Mouse (Mus musculus): Measurements from ENCODE around the gene Cwc22. TPM values are rescaled to one million over a fixed set of nuclear protein-coding genes. Genes with fewer than 3 reads are reported as not detected.

The Cwc22 gene
- polyA plus RNA-seq, 1 experiment, result 6.7 TPM

DNA sequence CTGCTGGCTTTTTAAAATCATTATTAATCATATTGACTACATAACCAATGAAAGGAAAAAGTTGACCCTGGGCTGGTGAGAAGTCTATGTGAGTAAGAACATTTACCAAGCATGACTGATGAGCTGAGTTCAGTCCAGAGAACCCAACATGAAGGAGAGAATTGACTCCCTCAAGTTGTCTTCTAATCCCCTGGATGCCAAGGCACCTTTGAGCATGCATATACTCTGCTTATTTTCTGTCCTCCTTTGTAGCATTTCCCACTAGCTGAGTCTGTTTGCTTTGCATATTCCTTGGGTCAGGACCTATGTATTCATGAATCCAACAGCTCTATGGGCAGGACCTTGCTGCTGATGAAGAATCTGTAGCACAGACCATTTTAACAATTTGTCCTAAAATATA is 75.0 kb downstream of the Cwc22 start:
- TF ChIP-seq CTCF (IDR thresholded peaks at IDR 0.05; ENCODE audit: borderline replicate concordance, control insufficient read depth, extremely low read depth, insufficient read depth, low read length, poor library complexity) (no peak), POLR2A (IDR thresholded peaks at IDR 0.05; ENCODE audit: control insufficient read depth, extremely low read depth, insufficient read depth, low read length, poor library complexity) (no peak)
- DNase-seq, result no peak
- H3K4me3 ChIP-seq (ENCODE audit: control insufficient read depth, insufficient read depth, low read length), result no peak overlapping the region
- H3K27me3 ChIP-seq (ENCODE audit: control insufficient read depth, insufficient read depth, low read length), result no peaks in the 10 kb centered on the region
- no peaks in the 10 kb centered on the region for H3K4me1 ChIP-seq (replicated peaks; ENCODE audit: control insufficient read depth, insufficient read depth, low read length)
- no peak overlapping the region for H3K27ac ChIP-seq (ENCODE audit: control insufficient read depth, insufficient read depth, low read length)
- no peaks in the 10 kb centered on the region for H3K36me3 ChIP-seq (ENCODE audit: control insufficient read depth, insufficient read depth, low read length)

DNA sequence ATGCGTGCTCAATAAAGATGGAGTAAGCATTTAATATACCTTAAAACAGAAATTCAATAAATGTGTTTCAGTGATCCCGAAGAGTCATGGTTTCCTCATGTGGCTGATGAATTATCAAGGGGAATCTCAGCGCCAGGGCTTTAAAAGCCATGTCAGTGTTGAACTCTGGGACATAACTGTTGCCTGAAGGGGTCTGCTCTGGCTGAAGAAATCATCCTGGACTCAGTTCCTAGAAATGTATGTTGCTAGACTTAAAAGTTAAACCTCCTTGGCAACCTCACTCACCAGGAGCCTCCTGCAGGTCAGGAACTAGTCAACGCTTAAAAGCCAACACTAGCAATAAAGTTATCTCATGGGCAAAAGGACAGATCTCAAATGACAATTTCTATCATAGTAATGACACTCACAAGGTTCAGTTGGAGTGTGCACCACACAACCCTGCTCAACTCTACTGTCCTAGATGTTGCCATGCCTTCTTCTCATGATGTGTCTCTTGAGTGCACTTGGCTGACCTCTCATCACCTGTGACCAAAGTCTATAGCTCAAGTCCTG is 76.4 kb downstream of the Cwc22 start:
- WGBS, result 95% methylated on average over 4 of the region's 4 CpGs
- H3K4me3 ChIP-seq (ENCODE audit: control insufficient read depth, insufficient read depth, low read length), result no peak overlapping the region

DNA sequence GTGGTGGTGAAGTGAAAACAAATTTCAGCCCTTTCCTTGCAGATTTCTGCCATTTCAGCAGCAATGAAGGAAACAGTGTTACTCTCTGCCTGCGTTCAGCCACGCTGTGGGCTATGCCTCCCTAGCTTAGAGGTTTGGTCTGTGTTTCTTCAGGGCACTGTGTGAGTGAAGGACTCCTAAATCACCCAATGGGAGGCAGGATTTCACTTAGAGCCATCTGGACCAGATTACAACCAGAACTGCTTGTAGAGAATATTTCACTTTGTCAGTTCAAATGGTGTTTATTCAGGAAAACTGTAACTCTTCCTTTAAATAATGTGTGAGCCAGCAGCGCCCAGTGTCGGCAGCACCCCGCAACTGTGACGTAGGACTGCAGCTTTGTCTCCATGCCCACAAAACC is 82.2 kb downstream of the Cwc22 start:
- Histone ChIP-seq H3K27ac (ENCODE audit: control insufficient read depth, insufficient read depth, low read length) (no peak overlapping the region), H3K36me3 (ENCODE audit: control insufficient read depth, insufficient read depth, low read length) (no peaks in the 10 kb centered on the region), H3K4me1 (replicated peaks; ENCODE audit: control insufficient read depth, insufficient read depth, low read length) (no peaks in the 10 kb centered on the region), H3K4me3 (ENCODE audit: control insufficient read depth, insufficient read depth, low read length) (no peak overlapping the region), H3K27me3 (ENCODE audit: control insufficient read depth, insufficient read depth, low read length) (no peaks in the 10 kb centered on the region)
- DNase-seq, result no peak
- TF ChIP-seq POLR2A (IDR thresholded peaks at IDR 0.05; ENCODE audit: control insufficient read depth, extremely low read depth, insufficient read depth, low read length, poor library complexity) (no peak), CTCF (IDR thresholded peaks at IDR 0.05; ENCODE audit: borderline replicate concordance, control insufficient read depth, extremely low read depth, insufficient read depth, low read length, poor library complexity) (no peak)
- 84% methylated on average over 6 of the region's 6 CpGs for WGBS

More for the DNA sequence above, 76.4 kb downstream of the Cwc22 start:
- Histone ChIP-seq H3K27ac (ENCODE audit: control insufficient read depth, insufficient read depth, low read length) (no peak overlapping the region), H3K4me1 (replicated peaks; ENCODE audit: control insufficient read depth, insufficient read depth, low read length) (no peaks in the 10 kb centered on the region), H3K36me3 (ENCODE audit: control insufficient read depth, insufficient read depth, low read length) (no peaks in the 10 kb centered on the region), H3K27me3 (ENCODE audit: control insufficient read depth, insufficient read depth, low read length) (no peaks in the 10 kb centered on the region)
- DNase-seq, result no peak
- TF ChIP-seq CTCF (IDR thresholded peaks at IDR 0.05; ENCODE audit: borderline replicate concordance, control insufficient read depth, extremely low read depth, insufficient read depth, low read length, poor library complexity) (no peak), POLR2A (IDR thresholded peaks at IDR 0.05; ENCODE audit: control insufficient read depth, extremely low read depth, insufficient read depth, low read length, poor library complexity) (no peak)

DNA sequence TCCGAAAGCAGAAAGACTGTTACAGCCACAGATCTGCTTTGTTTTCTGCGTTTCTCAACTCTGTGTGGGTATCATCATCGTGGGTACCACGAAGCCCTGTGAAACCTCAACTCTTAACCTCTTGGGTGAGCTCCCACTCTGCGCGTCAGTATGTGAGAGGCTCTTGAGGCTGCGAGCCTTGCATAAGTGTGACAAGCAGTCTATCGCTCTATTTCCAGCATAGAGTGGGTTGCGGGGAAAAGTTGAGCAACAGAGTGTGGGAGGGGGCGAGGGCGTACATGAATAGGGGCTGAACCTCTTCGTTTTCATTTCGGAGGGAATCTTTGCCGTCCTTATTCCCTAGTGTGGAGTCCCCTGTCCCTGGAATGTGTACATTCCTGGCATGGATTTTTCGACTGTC is 82.7 kb downstream of the Cwc22 start:
- DNase-seq, result no peak
- H3K4me1 ChIP-seq (replicated peaks; ENCODE audit: control insufficient read depth, insufficient read depth, low read length), result no peaks in the 10 kb centered on the region
- TF ChIP-seq CTCF (IDR thresholded peaks at IDR 0.05; ENCODE audit: borderline replicate concordance, control insufficient read depth, extremely low read depth, insufficient read depth, low read length, poor library complexity) (no peak), POLR2A (IDR thresholded peaks at IDR 0.05; ENCODE audit: control insufficient read depth, extremely low read depth, insufficient read depth, low read length, poor library complexity) (no peak)
- no peak overlapping the region for H3K27ac ChIP-seq (ENCODE audit: control insufficient read depth, insufficient read depth, low read length)
- WGBS, result 92% methylated on average over 15 of the region's 15 CpGs
- no peak overlapping the region for H3K4me3 ChIP-seq (ENCODE audit: control insufficient read depth, insufficient read depth, low read length)
- no peaks in the 10 kb centered on the region for H3K27me3 ChIP-seq (ENCODE audit: control insufficient read depth, insufficient read depth, low read length)
- no peaks in the 10 kb centered on the region for H3K36me3 ChIP-seq (ENCODE audit: control insufficient read depth, insufficient read depth, low read length)

DNA sequence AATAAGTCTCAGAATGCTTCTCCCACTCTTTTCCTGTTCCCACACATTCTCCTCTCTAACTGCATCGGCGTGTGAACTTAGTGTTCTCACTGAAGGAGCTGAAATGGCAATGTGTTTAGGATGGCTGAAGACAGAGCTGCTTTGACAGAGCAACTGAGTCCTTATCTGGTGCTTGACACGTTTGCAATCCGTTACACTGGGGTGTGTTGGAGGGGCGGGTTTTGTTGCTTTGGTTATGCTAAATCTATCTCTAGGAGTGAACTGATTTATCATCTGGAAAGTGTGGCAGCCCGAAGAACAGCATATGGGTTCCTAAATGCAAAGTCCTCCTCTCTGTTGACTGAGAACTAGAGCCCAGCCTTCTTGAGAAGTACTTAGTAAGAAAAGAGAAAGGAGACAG is 104.7 kb downstream of the Cwc22 start:
- Histone ChIP-seq H3K4me3 (ENCODE audit: control insufficient read depth, insufficient read depth, low read length) (no peak overlapping the region), H3K36me3 (ENCODE audit: control insufficient read depth, insufficient read depth, low read length) (no peaks in the 10 kb centered on the region), H3K4me1 (replicated peaks; ENCODE audit: control insufficient read depth, insufficient read depth, low read length) (no peaks in the 10 kb centered on the region), H3K27me3 (ENCODE audit: control insufficient read depth, insufficient read depth, low read length) (no peaks in the 10 kb centered on the region), H3K27ac (ENCODE audit: control insufficient read depth, insufficient read depth, low read length) (no peak overlapping the region)
- WGBS, result 57% methylated on average over 6 of the region's 6 CpGs
- no peak for DNase-seq
- TF ChIP-seq POLR2A (IDR thresholded peaks at IDR 0.05; ENCODE audit: control insufficient read depth, extremely low read depth, insufficient read depth, low read length, poor library complexity) (no peak), CTCF (IDR thresholded peaks at IDR 0.05; ENCODE audit: borderline replicate concordance, control insufficient read depth, extremely low read depth, insufficient read depth, low read length, poor library complexity) (no peak)

DNA sequence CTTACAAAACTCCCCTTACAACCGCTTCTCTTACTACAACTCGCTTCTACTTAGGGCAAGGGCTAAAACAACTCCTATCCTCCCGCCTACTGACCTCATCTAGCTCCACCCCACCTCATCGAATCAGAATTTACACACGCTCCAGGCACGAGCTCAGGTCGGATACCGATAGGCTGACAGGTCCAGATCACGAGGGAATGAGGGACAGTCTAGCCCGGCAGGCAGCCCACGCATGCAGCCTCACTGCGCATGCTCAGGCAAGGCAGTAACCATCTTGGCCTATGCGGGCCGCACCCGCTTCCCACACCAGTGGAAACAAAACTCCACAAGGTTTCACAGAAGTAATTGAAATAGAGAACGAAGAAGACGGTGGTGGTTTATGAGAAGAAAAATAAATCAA is 106.6 kb downstream of the Cwc22 start:
- Histone ChIP-seq H3K36me3 (ENCODE audit: control insufficient read depth, insufficient read depth, low read length) (no peaks in the 10 kb centered on the region), H3K27me3 (ENCODE audit: control insufficient read depth, insufficient read depth, low read length) (no peaks in the 10 kb centered on the region), H3K4me1 (replicated peaks; ENCODE audit: control insufficient read depth, insufficient read depth, low read length) (no peaks in the 10 kb centered on the region), H3K4me3 (ENCODE audit: control insufficient read depth, insufficient read depth, low read length) (no peak overlapping the region), H3K27ac (ENCODE audit: control insufficient read depth, insufficient read depth, low read length) (no peak overlapping the region)
- no peak for DNase-seq
- WGBS, result 94% methylated on average over 17 of the region's 17 CpGs
- TF ChIP-seq CTCF (IDR thresholded peaks at IDR 0.05; ENCODE audit: borderline replicate concordance, control insufficient read depth, extremely low read depth, insufficient read depth, low read length, poor library complexity) (no peak), POLR2A (IDR thresholded peaks at IDR 0.05; ENCODE audit: control insufficient read depth, extremely low read depth, insufficient read depth, low read length, poor library complexity) (no peak)

DNA sequence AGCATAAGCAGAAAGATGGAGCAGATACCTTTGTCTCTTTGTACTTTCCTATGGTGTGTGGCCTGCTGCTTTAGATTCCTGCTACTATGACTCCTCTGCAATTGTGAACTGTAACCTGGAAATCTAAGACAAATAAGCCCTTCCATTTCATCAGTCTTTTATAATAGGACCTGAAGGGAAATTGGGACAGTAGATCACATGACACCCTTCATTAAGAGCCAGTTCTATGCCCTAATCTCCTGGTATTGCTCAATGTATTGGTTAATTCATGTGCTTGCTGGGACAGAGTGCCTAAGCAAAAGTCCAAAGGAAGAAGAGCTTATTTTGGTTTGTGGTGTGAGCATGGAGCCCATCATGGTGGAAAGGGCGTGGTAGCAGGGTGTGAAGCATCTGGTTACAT is 107.5 kb downstream of the Cwc22 start:
- 85% methylated on average over 1 of the region's 1 CpGs for WGBS
- TF ChIP-seq POLR2A (IDR thresholded peaks at IDR 0.05; ENCODE audit: control insufficient read depth, extremely low read depth, insufficient read depth, low read length, poor library complexity) (no peak), CTCF (IDR thresholded peaks at IDR 0.05; ENCODE audit: borderline replicate concordance, control insufficient read depth, extremely low read depth, insufficient read depth, low read length, poor library complexity) (no peak)

More for the DNA sequence above, 107.5 kb downstream of the Cwc22 start:
- H3K27ac ChIP-seq (ENCODE audit: control insufficient read depth, insufficient read depth, low read length), result no peak overlapping the region
- no peaks in the 10 kb centered on the region for H3K4me1 ChIP-seq (replicated peaks; ENCODE audit: control insufficient read depth, insufficient read depth, low read length)
- no peak overlapping the region for H3K4me3 ChIP-seq (ENCODE audit: control insufficient read depth, insufficient read depth, low read length)
- H3K36me3 ChIP-seq (ENCODE audit: control insufficient read depth, insufficient read depth, low read length), result no peaks in the 10 kb centered on the region
- H3K27me3 ChIP-seq (ENCODE audit: control insufficient read depth, insufficient read depth, low read length), result no peaks in the 10 kb centered on the region
- DNase-seq, result no peak
